Mouse (Mus musculus) naive thymus-derived CD4-positive, alpha-beta T cell, adult 2 months (primary cell): ENCODE measurements around the gene Slc20a1.

Source experiments
- DNase-seq: peaks from one replicate; pipeline ENCODE4 v3.0.0-alpha.2; 2011; ENCODE audit warnings: low read depth

Gene Slc20a1

DNA sequence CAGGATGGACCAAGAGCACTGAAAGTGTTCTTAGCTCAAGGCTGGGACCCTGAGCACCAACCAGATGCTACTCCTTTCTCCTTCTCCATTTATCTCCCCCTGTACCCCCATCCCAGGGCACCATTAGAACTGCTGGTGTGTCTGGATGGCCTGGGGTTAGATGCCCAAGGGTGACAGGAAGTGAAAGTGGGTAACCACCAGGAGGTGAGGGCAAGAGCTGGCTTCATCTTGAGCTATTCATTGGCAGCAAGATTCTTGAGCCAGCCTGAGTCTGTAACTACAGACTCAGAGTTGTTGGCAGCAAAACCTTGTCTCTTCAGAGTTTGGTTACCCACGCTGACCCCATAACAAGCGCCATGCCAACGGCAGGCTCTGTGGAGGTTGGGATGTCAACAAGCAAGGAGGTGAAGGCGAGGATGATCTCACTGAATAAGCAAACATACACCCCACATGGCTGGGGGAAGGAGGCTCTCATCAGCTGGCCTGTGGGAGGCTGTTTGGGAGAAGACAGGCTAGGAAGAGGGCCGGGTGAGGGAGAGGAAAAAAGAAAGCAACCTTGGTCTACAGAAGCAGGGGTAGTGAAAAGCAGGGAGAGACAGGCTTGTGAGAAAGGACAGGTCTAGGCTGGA lies 12.2 kb upstream of the Slc20a1 start:
- peak; percentile 44 for DNase-seq

DNA sequence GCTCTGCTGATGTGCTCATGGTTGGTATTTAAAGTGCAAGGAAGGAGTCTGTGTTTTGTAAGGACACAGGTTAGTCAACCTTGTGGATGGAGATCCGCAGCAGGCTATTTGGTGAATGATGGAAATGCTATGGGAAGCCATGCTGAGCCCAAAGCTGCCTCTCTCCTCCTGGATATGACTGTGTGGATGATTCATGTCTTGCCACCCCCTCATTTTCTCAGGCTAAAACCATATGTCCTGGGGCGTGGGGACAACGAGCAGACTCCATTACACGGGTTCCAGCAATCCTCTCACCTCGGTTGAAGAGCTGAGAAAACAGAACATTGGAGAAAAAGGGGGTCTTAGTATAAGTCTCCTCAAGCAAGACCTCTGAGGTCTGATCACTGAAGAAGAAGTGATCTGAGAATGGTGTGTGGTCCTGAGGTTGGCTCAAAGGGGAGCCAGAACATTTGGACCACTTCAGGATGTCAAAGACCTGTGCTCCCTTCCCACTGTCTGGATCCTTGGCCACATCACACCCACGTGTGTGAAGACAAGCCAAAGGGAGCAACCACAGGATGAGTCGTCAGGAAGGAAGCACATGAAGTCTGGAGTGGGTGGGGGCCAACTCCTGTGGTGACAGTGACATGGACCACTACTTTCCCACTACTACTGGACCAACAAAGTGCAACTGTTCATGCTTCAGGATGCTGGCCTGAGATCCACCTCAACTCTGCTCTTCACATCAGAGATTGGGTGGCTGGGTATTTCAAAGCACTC lies 6.0 kb upstream of the Slc20a1 start:
- no peak for DNase-seq

DNA sequence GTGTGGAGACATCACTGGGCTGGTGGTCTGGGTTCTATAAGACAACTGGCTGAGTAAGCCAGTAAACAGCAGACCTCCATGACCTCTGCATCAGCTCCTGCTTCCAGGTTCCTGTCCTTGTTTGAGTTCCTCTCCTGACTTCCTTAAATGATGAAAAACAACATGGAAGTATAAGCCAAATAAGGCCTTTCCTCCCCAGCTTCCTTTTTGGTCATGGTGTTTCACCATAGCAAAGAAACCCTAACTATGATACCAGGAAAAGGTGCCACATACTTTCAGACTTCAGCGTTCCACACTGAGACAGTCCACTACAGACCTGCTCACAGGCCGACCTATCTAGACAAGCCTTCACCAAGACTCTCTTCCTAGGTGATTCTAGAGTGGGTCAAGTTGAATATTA lies 2.2 kb upstream of the Slc20a1 start:
- DNase-seq, result peak; percentile 16

DNA sequence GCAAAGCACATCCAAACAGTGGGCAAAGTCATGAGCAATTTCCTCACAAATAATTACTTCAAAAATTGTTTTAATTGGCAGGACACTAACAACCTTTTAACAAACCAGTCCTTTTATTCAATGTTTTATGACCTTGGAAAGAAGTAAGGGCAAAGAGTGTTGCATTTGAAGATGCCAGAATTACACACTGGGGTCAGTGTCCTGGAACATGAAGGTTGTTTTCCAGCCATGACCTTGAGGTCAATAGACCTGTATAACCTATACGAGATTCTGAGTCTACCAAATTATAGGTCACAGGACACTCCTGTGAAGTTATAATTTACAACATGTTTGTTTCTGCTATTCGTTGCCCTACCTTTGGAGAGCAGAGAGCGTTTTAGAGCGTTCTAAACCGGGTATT lies 1.4 kb upstream of the Slc20a1 start:
- DNase-seq, result no peak

DNA sequence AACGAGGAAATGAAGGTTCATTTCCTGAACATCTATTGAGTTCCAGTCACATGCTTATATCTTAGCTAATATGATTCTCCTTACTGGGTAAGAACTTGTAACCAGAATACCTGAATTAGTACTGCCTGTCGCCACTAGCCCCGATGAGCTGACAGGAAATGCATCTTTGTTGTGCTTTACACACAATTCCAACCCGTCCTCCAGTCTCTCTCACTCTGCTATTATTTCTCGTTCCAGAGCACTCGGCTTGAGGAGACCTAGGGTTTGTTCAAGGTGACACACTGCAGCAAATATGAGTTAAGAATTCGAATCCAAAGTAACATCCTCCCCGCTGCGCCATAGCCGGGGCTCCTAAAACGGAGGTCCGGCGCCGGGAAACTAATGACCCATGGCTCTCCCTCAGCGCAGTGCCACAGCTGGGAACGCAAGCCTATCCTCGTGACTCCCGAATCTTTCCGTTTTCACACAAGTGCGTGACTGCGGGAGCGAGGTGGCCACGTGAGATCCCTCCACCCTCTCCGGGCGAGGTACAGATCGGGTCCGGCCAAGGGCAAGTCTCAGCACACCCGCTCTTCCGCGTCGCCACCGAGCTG lies 625 bp upstream of the Slc20a1 start:
- peak; percentile 69 for DNase-seq

DNA sequence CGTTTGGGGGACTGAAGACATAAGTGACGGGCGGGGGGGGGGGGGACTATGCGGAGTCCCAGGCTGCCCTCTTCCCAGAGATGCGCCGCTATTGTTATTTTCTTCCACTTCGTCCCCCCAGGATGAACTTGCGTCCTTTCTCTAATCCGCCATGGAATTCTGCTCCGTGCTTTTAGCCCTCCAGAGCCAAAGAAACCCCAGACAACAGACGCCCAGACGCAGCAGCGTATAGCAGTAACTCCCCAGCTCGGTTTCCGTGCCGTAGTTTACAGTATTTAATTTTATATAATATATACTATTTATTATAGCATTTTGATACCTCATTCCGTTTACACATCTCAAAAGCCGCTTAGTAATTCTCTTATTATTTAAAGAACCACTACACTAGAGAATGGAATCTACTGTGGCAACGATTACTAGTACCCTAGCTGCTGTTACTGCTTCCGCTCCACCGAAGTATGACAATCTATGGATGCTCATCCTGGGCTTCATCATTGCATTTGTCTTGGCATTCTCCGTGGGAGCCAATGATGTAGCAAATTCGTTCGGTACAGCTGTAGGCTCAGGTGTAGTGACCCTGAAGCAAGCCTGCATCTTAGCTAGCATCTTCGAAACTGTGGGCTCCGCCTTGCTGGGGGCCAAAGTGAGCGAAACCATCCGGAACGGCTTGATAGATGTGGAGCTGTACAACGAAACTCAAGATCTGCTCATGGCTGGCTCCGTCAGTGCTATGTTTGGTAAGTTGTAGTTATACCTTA lies 943 bp downstream of the Slc20a1 start:
- peak; percentile 51 for DNase-seq

DNA sequence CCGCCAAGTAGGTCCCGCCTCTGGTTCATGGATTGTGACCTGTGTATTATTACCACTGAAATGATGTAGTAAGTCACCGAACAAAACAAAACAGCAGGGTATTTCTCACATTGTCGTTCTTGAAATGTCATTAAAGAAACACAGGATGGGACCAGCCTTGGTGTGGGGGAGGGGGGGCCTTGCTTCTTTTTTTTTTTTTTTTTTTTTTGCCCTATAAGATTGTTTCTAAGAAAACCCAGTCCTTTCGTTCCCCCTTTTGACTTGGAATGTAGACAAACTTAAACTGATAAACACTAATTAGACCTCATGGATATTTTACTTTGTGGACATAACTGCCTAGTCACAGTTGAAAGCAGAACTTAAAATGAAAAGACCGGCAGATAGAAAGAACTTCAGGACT lies 6.4 kb downstream of the Slc20a1 start:
- DNase-seq, result no peak

DNA sequence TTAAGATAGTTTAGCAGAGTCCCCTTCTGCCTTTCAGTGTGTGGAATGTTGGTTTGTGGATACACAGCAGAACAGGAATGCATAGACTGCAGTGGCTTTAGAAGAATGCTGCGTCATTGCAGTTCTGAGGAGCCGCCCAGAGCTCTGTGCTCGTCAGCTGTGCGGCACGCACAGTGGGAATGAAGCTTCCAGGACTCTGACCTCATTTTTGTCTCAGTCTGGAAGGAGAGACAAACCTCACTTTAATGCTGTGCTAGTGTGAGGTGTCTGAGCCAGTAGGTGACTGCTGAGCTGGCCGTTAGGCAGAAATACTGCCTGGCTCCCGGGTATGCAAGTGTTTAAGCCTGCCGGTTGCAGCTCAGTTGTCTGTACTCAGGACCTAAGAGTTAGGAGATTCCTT lies 8.3 kb downstream of the Slc20a1 start:
- no peak for DNase-seq

DNA sequence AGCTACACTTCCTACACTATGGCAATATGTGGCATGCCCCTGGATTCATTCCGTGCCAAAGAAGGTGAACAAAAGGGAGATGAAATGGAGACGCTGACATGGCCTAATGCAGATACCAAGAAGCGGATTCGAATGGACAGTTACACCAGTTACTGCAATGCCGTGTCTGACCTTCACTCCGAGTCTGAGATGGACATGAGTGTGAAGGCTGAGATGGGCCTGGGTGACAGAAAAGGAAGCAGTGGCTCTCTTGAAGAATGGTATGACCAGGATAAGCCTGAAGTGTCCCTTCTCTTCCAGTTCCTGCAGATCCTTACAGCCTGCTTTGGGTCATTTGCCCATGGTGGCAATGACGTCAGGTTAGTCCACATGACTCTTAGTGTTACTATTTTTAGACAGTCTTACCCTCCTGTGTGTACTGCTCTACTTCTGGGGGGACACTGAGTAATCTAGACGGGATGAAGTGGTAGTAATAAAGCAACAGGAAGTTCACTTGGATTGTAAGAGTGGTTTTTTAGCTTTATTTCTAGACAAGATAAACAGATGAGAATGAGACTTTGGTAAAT lies 9.7 kb downstream of the Slc20a1 start:
- no peak for DNase-seq

DNA sequence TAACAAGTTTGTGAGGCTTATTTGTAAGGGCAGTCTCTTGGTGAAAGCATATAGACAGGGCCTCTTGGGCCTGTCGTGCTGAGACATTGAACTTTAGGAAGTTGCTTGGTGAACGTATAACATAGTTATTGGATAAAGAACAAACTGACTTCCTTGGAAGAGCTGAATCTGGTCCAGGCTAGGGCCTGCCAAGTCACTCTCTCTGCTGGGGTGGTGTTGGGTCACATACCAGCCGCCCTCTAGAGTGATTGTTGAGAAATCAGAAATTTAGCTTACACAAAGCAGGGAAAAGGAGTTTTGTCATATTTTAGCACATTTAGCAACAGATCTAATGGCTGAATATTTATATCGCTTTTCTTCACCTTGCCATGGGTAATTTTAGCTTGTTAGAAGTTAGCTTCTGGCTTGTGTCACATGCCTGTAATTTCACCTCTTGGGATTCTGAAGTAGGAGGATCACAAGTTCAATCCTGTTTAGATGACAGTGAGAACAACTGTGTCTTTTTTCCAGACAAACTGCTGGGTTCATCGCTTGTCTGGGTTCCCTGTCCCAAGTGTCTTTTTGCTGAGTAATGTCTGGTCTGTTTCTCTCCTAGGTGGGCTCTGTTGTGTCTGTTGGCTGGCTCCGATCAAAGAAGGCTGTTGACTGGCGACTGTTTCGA lies 11.7 kb downstream of the Slc20a1 start:
- DNase-seq, result no peak

DNA sequence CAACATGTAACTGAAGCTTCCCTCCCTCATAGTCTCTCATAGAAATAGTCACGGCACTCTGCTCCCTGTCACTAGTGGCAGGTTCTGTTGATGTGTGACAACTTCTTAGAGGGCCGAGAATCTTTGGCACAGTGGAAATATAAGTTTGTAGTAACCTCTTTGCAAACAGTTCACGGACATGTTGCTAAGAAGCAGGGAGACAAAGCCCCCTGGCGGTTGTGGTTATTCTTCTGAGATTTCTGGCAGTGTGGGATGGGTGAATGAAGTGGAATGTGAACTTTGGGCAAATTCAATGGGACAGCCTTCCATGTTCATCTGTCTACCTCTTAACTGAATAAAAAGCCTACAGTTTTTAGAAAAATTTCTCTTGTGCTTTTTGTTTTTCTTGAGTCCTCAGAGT lies 12.7 kb downstream of the Slc20a1 start:
- no peak for DNase-seq

DNA sequence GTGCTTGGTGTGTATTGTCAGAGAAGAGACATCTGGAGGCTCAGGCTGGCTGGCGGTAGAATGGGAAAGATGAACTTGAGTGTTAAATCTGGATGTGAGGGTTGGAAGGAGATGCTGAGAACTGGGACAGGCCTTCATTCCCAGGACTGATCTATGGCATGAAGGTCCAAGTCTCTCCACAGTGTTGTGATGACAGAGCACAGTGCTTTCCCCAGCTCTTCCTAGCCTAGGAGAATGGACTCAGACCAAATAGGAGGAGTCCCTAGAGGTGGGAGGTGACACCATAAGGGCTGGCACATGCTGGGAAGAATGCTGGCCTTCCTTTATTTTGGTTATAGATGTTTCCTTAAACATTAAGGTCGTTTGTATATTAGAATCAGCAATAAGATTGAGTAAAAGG lies 13.4 kb downstream of the Slc20a1 start:
- no peak for DNase-seq

DNA sequence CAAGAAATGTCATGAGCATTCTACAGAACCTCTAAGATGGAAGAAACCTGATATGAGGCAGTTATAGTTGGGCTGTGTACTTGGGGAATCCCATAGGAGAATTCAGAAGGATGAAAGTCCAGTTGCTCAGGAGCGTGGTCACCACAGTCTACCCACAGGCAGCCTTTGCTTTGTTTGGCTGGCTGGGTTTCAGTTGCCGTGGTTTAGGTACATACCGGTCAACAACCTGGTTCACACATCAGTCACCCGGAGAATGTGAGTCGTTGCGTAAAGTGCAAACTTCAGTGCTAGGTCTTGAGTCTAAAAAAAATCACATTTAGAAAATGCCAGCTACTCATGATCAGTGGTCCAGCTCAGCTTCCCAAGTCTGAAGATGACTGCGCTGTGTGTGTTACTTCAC lies 14.0 kb downstream of the Slc20a1 start:
- DNase-seq, result no peak

DNA sequence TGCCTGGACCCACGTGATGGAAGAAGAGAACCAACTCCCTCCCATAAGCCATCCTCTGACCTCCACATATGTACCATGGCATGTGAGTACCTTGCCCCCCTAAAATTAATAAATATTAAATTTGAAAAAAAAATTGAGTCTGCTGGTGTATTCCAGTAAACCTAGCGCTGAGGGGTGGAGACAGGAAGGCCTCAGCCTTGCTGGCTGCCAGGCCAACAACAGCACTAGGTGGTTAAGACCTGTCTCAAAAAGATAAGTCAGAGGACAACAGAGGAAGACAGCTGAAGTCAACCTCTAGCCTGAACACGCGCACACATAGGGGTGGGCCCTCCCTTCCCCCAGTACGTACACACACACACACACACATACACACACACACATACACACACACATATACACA lies 16.2 kb downstream of the Slc20a1 start:
- DNase-seq, result no peak

DNA sequence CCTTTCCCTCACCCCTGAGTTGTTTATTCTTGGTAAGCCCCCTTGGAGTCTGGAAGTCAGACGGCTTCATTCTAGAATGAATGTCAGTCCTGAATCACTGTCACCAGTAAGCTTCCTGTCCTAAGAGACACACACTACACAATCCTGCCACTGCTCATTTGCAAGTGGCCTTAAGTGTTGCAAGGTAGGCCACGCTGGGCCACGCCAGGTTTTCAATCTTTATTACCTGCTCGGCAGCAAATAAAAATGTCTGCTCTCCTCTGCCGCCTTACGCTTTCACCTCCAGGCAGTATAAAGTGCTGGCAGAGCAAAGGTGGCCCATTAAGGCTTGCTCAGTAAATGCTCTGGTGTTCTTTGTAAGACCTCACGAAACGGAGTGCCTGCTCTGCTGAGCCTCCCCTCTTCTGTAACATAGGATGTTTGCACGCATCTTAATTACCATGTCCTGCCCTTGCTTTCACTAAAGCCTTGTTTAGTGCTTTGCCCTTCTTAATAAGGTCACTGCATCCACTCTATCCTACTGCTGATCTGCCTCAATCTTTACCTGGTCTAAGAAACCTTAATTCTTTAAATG lies 19.1 kb downstream of the Slc20a1 start:
- DNase-seq, result no peak

DNA sequence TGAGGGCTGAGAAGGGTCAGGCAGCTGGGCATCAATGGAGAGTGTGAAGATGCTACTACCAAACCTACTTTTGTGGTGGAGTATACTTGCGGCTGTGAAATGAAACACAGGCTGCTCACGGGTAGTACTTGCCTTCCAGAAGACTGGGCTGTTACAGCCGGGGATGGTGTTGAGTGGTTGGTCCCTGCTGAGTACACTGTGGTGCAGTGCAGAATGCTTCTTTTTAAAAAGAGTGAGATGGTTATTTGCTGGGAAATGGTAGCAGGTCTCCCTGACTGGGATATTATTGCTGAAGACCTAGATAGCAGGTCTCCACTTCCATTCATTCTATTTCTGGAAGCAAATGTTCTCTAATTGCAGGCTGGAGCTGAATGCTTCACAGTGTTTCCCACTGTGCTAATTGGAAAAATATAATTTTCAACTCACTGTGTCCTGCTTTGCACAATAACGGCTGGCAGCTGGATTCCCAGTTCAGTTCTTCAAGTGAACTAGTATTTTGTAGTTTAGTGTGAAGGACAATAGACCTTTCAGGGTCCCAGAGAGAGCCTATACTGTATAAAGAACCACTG lies 20.1 kb downstream of the Slc20a1 start:
- DNase-seq, result no peak

DNA sequence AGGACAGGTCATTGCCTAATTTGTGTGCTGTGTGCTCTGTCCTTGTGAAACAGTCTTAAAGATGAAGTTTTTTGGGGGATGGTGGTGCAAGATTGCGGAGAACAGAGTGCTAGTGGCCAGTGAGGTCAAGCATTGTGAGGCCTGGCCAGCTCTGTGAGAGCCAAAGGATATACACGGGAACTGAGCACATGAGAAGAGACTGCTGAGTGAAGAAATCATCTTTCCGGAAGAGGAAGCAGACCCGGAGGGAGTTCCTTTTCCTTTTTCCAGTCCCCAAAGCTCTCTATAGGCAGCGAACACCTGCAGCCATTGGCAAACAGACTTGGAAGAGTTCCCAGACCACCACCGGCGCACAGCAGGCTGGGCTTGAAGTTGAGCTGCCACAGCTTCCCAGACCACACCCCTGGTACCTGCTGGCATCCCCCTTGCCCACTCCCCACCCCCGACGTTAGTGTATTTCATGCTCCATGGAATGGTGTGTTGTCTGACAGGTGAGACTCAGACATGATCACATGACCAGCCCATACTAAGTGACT lies 22.6 kb downstream of the Slc20a1 start:
- no peak for DNase-seq

DNA sequence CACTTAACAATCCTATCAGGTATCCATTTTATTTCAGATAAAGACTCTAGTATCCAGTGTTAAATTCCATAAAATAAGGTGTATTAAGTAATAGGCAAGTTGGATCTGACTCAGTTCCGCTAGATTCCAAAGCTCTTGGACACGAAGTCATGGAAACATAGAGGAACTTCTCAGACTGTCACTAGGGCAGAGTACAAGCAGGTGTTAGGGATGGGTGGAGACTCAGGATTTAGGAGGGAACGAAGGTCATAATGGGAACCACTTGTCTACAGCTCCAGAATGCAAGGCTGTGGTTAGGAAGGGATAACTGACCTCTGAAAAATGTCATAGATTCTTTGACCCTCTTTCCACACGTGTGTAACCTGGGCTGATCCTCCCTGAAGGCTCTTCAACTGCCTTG lies 25.6 kb downstream of the Slc20a1 start:
- no peak for DNase-seq

DNA sequence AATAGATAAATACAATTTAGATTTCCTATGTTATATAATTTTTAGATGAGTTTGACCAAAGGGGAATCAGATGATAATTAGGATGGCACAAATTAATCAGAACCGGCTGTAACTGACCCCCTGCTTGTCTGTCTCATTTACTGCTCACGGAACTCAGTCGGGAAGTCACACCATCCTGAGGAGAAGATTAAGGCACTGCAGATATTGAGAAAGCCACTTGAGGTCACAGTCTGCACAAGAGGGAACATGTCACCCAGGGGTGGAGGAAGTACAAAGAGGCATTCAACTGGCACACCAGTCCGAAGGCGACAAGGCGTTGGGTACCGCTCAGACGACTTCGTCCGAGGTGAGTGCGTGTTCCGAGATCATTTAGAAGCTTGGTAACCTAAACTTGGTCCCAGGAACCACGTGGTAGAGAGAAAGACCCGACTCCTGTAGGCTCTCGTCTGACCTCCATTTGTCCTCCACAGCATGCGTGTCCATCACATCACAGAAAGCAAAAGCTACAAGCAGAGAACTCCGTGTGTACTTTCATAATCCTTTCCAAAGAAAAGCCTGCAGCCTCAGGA lies 26.8 kb downstream of the Slc20a1 start:
- DNase-seq, result no peak

DNA sequence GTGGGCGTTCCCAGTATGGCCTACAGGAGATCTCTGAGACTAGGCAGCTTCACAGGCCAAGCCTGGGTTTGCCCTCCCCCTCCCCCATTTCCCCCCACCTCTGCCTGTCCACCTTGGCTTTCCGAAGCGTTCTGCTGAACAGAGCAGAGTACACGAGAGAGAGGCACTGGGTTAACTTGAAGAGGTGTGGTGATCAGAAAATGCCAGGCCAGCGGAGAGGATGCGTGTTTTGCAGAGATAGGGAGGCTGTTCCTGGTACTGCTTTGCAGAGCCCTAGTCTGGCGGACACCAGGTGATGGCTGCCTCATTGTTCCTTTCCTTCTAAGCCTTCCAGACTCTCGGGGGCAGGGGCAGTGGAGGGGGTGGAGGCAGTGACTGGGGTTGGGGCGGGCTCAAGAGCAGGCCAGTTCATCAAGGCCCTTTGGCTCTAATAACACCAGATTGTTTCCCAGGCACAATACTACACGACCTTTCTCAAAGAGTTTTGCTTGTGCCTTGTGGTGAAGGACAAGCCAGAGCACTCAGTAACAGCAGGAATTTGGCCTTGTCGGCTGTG lies 27.8 kb downstream of the Slc20a1 start:
- no peak for DNase-seq
